Mouse (Mus musculus) urinary bladder, adult 2 months (tissue): ENCODE measurements around the gene Irs3. TPM values are rescaled to one million over a fixed set of nuclear protein-coding genes. Genes with fewer than 3 reads are reported as not detected.
A peak's percentile ranks its signal among the peaks of the same experiment; 100 is the strongest.

ENCODE experiments used
- DNase-seq: peaks from one replicate; pipeline ENCODE4 v3.0.0; 2022; ENCODE audit warnings: low spot score
- polyA plus RNA-seq: library from polyadenylated mRNA; depleted of rRNA; stranded (reverse); fragments of >200 nt; gene quantifications from 2 replicates; pipeline ENCODE4 v1.2.3, GENCODE M21; 2012; rRNA removed

Gene Irs3
- 1.2 and 1.4 TPM in 2 replicates for polyA plus RNA-seq

DNA sequence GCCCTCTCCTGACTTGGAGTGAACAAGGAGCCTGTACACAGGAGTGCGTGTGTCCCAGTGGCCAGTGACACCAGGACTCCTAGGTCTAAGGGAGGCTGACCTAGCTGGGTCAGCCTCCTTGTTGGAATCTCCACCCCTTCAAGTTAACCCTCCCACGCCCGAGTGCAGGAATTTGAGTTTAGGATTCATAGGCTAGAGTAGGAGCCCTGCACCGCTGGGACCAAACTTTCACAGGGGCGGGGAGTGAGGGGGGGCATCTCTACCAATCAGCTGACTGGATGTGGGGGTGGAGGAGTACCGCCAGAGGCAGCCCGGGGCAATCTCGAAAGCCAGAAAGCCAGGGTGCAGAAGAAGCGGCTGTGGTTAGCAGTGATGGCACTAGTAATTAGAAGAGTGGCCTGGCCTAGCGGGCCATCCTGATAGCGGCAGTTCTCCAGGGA lies at the start of gene Irs3:
Irs3 (minus strand) TSS at position 63 of the 440 bp plus-strand sequence.
- DNase-seq, result no peak

- DNase-seq, result no peak
Observed at GRCm38 (mm10) chr5:137694796-137695195, 49.3 kb upstream of the Irs3 start.

GRCm38 (mm10) chr5:137691881-137692280 lies 46.4 kb upstream of the Irs3 start:
- no peak for DNase-seq

DNA sequence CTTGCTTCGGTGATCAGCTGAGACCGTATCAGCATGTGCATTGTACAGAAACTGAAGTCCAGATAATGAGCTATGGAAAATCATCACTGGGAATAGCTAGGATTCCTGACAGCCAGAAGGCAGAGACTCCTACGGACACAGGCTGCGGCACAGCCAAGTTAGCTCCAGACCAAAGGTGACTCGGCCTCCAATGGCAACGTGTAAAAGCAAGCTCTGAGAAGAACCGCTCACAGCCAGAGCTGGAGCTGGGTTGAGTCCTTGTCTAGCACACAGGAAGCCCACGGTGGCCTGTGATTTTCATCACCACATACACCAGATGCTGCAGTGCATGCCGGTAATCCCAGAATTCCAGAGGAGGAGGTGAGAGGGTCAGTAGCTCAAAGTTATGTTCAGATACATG lies 45.0 kb upstream of the Irs3 start:
- no peak for DNase-seq

GRCm38 (mm10) chr5:137689974-137690373 lies 44.5 kb upstream of the Irs3 start:
- DNase-seq, result no peak

- DNase-seq, result no peak
Observed at GRCm38 (mm10) chr5:137686127-137686790, 40.7 kb upstream of the Irs3 start.

- no peak for DNase-seq
Observed at GRCm38 (mm10) chr5:137685653-137686052, 40.1 kb upstream of the Irs3 start.

- DNase-seq, result peak; percentile 86
Observed at GRCm38 (mm10) chr5:137684294-137685123, 39.0 kb upstream of the Irs3 start, which contains the start of gene Agfg2. Agfg2 (minus strand) TSS chr5:137684726.

GRCm38 (mm10) chr5:137683388-137684293 lies 38.1 kb upstream of the Irs3 start:
- no peak for DNase-seq

DNA sequence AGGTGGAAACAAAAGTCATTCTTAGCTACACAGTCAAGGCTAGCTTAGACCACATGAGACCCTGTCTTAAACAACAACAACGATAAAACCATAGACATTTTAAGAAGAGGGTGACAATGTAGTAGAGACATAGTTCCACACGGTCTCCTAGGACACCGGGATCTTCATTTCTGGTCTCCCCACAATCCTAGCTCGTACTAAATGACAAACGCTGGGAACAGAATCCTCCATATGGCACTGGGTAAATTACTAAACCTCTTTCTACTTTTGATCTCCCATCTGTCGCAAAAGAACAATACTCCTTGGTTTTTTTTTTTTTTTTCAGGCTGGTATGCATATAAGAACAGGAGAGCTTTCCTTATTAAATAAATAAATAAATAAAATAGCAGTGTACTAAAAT lies 37.0 kb upstream of the Irs3 start:
- no peak for DNase-seq

DNA sequence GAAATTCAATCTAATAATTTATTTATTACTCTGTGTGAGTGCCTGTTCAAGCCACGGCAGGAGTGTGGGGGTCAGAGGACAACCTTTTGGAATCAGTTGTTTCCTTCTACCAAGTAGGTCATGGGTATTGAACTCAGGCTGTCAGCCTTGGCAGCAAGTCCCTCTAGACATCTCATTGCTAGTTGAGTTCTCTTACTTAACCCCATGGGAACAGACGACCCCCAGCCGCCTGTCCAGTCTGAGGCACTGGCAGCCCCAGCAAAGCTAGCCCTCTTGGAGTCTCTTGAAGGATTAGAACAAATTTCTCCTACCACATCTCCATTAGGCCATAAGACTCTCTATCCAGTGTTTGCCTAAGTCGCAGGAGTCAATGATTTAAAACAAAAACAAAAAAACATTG lies 34.2 kb upstream of the Irs3 start:
- DNase-seq, result no peak

- DNase-seq, result no peak
Observed at GRCm38 (mm10) chr5:137678736-137679135, 33.2 kb upstream of the Irs3 start.

DNA sequence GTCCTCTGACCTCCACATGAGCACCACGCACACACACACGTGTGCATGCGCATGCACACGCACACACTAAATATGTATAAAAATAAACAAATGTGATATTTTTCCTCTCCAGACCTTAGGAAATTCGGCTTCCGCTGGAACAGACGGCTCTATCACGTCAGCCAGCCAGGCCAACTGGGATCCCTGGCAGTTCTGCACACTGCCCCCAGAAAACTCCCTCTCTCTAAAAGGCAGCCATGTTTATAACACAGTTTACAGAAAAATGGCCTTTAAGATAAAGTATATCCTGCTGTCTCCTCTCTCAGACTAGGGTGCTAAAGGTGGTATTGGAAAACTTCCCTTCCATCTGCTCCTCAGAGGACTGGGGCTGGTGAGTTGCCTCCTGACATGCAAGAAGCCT lies 32.3 kb upstream of the Irs3 start:
- DNase-seq, result no peak

DNA sequence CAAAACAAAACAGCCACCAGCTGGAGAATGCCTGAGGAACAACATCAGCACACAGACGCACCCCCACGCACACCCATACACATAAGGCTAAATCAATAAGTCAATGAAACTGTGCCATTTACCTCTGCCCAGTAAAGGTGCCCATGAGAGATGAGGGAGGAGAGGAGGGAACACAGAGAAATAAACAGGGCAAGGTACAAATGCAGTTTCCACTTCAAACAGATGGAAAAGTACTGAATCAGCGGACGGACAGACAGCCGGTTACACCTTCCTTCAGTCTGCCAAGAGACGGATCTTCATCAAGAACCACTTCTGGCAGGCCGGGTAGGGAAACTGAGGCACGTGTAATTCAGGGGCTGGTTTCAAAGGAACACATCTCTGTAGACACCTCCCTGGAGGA lies 29.3 kb upstream of the Irs3 start:
- DNase-seq, result no peak

GRCm38 (mm10) chr5:137673015-137673414 lies 27.5 kb upstream of the Irs3 start:
- no peak for DNase-seq

GRCm38 (mm10) chr5:137672361-137672760 lies 26.8 kb upstream of the Irs3 start:
- no peak for DNase-seq

DNA sequence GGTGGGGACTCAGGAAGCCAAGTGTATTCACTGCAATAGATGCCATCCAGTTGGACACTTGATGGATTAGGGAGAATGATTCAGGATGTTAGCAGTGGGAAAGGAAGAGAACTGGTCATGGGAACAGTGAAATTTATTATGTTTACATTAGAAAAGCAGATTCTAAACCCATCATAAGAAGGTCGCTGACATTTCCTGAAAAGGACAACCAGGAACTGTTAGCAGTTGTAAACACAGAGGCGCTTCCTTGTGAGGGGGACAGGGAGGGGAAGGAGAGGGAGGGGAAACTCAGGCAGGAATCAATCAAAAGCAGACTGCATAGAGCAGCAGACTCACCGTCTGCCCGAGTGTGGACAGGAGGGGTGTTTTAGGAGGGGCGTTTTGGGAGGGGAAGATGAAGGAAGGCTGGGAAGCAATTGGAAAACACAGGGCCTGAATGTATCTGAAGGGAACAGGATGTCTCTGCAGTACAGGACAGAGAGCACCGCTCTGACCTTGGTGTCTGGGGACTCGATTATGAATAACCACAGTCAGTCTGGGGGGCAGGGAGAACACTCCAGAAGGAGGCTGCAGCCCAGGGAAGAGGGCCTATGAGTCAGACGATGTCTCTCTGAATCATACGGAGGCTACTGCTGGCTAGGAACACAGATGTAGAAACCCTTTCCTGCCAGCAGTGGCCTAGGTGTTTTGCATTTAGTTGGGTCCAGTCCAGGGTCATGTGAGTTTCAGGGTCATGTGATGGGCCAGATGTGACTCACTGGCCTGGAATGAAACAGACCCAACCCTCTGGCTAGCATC lies 26.1 kb upstream of the Irs3 start:
- DNase-seq, result no peak

DNA sequence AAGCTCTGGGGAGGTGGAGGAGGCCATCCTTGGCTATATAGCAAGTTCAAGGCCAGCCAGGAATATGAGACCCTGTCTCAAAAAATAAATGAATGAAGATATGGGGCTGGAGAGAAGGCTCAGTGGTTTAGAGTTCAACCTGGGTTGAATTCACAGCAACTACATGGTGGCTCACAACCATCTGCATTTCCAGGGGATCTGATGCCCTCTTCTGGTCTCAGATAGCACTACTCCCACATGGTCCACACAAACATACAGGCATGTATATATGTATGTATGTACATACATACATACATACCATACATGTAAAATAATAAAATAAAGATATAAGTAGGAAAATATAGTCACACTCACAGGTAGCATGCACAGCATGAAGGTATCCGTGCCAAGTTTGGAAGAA lies 24.7 kb upstream of the Irs3 start:
- DNase-seq, result no peak

- no peak for DNase-seq
Observed at GRCm38 (mm10) chr5:137668971-137669370, 23.5 kb upstream of the Irs3 start.

GRCm38 (mm10) chr5:137663057-137663456 lies 17.5 kb upstream of the Irs3 start:
- DNase-seq, result no peak

GRCm38 (mm10) chr5:137660064-137660688 lies 14.7 kb upstream of the Irs3 start:
- no peak for DNase-seq
